Mouse (Mus musculus) B cell, adult 2 months (primary cell): ENCODE data around the gene Jund.

ENCODE experiments used
- DNase-seq, 2 experiments: peaks; one replicate each; pipeline ENCODE4 v3.0.0; 2022

The Jund gene

GRCm38 (mm10) chr8:70698310-70699109 lies at the start of gene Jund:
TSS of gene Jund (plus strand) at chr8:70698949.
- DNase-seq, result peak; percentile 100

GRCm38 (mm10) chr8:70649324-70649723 lies 49.4 kb upstream of the Jund start:
- no peak for DNase-seq

- no peak for DNase-seq
Measured at GRCm38 (mm10) chr8:70650351-70650750, 48.4 kb upstream of the Jund start.

- peak; percentile 87 to 88 for DNase-seq
Measured at GRCm38 (mm10) chr8:70653226-70653625, 45.5 kb upstream of the Jund start.

GRCm38 (mm10) chr8:70654121-70654520 lies 44.6 kb upstream of the Jund start:
- peak; percentile 70 to 71 for DNase-seq

GRCm38 (mm10) chr8:70655469-70655868 lies 43.3 kb upstream of the Jund start:
- no peak for DNase-seq

GRCm38 (mm10) chr8:70656193-70656790 lies 42.5 kb upstream of the Jund start:
- no peak for DNase-seq

GRCm38 (mm10) chr8:70657214-70657613 lies 41.5 kb upstream of the Jund start:
- DNase-seq, result no peak

GRCm38 (mm10) chr8:70657739-70658138 lies 41.0 kb upstream of the Jund start:
- DNase-seq, result no peak

- no peak for DNase-seq
Measured at GRCm38 (mm10) chr8:70658897-70659603, 39.7 kb upstream of the Jund start.

GRCm38 (mm10) chr8:70659604-70660272 lies 39.0 kb upstream of the Jund start:
- peak; percentile 79 to 81 for DNase-seq

GRCm38 (mm10) chr8:70660273-70660725 lies 38.5 kb upstream of the Jund start, which contains the start of gene Pgpep1:
TSS of gene Pgpep1 (minus strand) at chr8:70660388.
- DNase-seq, result no peak

- no peak for DNase-seq
Measured at GRCm38 (mm10) chr8:70663691-70664090, 35.1 kb upstream of the Jund start.

- no peak for DNase-seq
Measured at GRCm38 (mm10) chr8:70664631-70665030, 34.1 kb upstream of the Jund start.

GRCm38 (mm10) chr8:70665599-70665998 lies 33.1 kb upstream of the Jund start:
- DNase-seq, result no peak

- DNase-seq, result no peak
Measured at GRCm38 (mm10) chr8:70667071-70667470, 31.7 kb upstream of the Jund start.

GRCm38 (mm10) chr8:70671615-70672324 lies 27.0 kb upstream of the Jund start:
- DNase-seq, result no peak

- no peak for DNase-seq
Measured at GRCm38 (mm10) chr8:70672325-70673078, 26.2 kb upstream of the Jund start.

GRCm38 (mm10) chr8:70673079-70673856 lies 25.5 kb upstream of the Jund start, which contains the start of gene Lsm4:
TSS of gene Lsm4 (plus strand) at chr8:70673248.
- peak; percentile 96 to 97 for DNase-seq

- peak; percentile 13 to 20 for DNase-seq
Measured at GRCm38 (mm10) chr8:70674109-70674508, 24.6 kb upstream of the Jund start.

- DNase-seq, result peak; percentile 18 to 19
Measured at GRCm38 (mm10) chr8:70674716-70675115, 24.0 kb upstream of the Jund start.
